Mouse (Mus musculus) effector memory CD4-positive, alpha-beta T cell, adult 7 months (primary cell): Measurements from ENCODE around the gene Anln. TPM values are rescaled to one million over a fixed set of nuclear protein-coding genes. Genes with fewer than 3 reads are reported as not detected.

Experiments used
- polyA plus RNA-seq: library from polyadenylated mRNA; unstranded; fragments of 100-300 nt; shearing (Covaris generic); gene quantifications from one replicate; pipeline ENCODE4 v1.2.1, GENCODE M21; 2017

The Anln gene
- polyA plus RNA-seq: 0.57 TPM

DNA sequence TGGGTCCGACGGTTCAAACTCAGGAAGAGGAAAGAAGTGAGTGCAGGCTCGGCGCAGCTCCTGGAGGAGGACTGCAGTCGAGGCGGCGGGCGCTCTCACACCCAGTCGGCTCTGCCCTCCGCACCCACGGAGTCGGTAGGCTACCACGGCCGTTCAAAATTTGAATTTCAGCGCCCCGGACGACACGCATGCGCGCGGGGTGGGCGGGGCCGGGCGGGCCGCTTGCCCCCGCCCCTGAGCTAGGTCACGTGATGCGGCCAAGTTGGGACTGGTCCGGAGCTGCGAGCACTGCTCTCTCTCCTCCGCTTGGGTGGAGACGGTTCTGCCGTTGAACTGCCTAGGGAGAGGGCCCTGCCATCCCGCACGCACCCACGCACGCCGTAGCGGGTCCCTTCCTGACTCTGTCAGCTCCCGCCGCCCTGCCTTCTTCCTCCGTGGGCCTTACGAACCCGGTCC is at the start of gene Anln:
TSS of gene Anln (minus strand) at position 168 of the 456 bp plus-strand sequence.

DNA sequence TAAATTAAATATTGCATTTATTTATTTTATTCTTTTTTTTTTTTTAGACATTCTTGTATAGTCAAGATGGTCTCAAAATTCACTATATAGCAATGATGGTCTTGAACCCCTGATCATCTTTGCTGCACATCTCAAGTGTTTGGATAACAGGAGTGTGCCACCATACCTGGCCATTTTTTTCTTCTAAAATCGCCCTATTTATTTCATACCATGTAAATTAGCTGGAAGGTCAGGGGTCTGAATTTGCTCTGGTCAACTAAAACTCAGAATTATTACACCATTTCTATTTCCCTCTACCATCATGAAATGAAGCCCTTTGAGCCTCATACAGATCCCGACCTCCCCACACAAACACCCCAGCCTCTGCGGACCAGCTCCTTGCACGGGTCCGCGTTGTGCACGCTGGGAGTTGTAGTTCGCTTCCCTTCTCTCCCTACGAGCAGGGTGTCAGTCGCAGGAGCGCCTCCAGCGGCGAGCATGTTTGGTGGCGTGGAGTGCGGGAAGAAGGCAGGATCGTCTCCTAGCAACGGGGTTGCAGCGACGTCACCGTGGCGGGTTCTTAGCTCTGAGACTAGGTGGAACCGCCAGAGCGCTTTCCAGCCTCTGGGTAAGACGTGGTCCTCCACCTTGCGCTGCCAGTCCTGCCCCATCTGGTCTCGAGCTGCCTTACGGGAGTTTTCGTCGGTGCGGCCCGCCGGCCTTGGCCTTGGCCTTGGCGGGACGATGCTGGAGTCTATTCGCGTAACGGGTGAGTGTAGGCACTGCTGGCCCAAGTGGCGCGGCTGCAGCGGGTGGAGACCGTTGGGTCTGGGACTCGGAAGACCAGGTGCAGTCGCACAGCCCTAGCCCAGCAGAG is 22.2 kb upstream of the Anln start, which contains the start of gene 9530077C05Rik:
TSS of gene 9530077C05Rik (plus strand) at position 512 of the 856 bp plus-strand sequence.

DNA sequence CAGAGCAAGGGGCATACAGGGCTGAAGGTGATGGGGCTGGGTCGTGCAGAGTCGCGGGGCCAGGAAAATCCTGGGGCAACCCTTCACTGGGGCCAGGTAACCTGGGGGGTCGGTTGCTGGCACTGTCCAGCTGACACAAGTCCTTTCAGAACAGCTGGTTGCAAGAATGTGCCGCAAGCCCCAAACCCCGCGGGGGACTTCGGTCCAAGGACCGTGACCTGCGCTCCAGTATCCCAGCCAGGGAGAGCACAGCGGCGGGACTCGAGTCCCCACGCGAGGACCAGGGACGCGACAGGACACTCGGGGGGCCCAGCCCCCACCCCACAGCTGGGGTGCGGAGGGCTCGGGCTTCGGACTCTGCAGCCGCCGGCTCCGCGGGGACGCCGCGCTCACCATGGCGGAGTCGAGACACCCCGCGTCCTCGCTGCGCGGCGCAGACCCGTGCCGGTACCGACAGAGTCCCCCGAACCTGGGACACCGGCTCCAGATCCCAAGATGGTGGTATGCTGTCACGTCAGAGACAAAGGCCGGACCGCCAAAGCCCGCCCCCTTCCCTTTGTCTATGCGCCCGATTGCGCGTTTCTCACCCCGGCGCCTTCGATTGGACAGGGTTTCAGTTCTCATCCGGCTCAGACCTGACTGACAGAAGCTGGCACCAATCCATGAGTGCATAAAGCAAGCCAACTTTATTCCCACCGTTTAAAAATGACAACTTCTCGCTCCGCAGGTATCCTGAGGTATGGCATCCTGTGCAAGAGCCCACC is 81.7 kb downstream of the Anln start, which contains the start of gene Zfp810:
TSS of gene Zfp810 (minus strand) at position 493 of the 764 bp plus-strand sequence.

Other genes starting within 250 kb of the Anln start
- gene Pigyl, start 232.3 kb downstream of the Anln start, polyA plus RNA-seq: 10.7 TPM
- 0.34 TPM for gene Zfp872, start 201.1 kb downstream of the Anln start, polyA plus RNA-seq
- 50.9 TPM for gene Zfp809, start 163.5 kb downstream of the Anln start, polyA plus RNA-seq
- gene Zfp599, start 129.3 kb downstream of the Anln start, polyA plus RNA-seq: 2.4 TPM
- gene Zfp810, start 81.5 kb downstream of the Anln start, polyA plus RNA-seq: 12.6 TPM
- 0.52 TPM for gene 9530077C05Rik, start 22.3 kb upstream of the Anln start, polyA plus RNA-seq
- gene Gm17545, start 65.1 kb upstream of the Anln start, polyA plus RNA-seq: not detected
- 96.2 TPM for gene Rp9, start 80.6 kb upstream of the Anln start, polyA plus RNA-seq
- 14.4 TPM for gene Bbs9, start 86.5 kb upstream of the Anln start, polyA plus RNA-seq